Mouse (Mus musculus) myocyte (in vitro differentiated cells): ENCODE data around the gene Gm20388.

ENCODE experiments used
- CEBPB ChIP-seq: IDR thresholded peaks from 2 replicates; pipeline ENCODE4 v1.6.1; 2011; ENCODE audit warnings: mild to moderate bottlenecking, moderate library complexity; ENCODE audit not compliant: poor library complexity, insufficient read depth, severe bottlenecking
- E2F4 ChIP-seq: IDR thresholded peaks from one replicate; pipeline ENCODE4 v1.6.1; 2011; ENCODE audit warnings: mild to moderate bottlenecking, control low read depth, moderate library complexity; ENCODE audit not compliant: insufficient read depth
- MAX ChIP-seq: IDR thresholded peaks from one replicate; pipeline ENCODE4 v1.6.1; 2011; ENCODE audit warnings: low read depth, mild to moderate bottlenecking, control low read depth
- POLR2A ChIP-seq: IDR thresholded peaks from one replicate; pipeline ENCODE4 v1.6.1; 2011; ENCODE audit warnings: low read depth, mild to moderate bottlenecking, control low read depth, moderate library complexity; ENCODE audit not compliant: insufficient read length
- TCF3 ChIP-seq: IDR thresholded peaks from one replicate; pipeline ENCODE4 v1.6.1; 2011; ENCODE audit warnings: low read depth, control low read depth; ENCODE audit not compliant: insufficient read length
- USF1 ChIP-seq: IDR thresholded peaks from one replicate; pipeline ENCODE4 v1.6.1; 2011; ENCODE audit warnings: low read depth, mild to moderate bottlenecking, control low read depth, moderate library complexity

GRCm38 (mm10) chr8:121809524-121810155 lies 1899.0 kb downstream of the Gm20388 start:
- TF ChIP-seq USF1 (no peak), POLR2A (no peak), MAX (no peak), E2F4 (no peak), CEBPB (no peak), TCF3 (no peak)
